Mouse (Mus musculus): ENCODE measurements at regions not wholly inside any gene's neighbourhood (a gene's known extent, or its start where the extent isn't known, plus 50 kb on each side); places are given as distances from the start of the nearest gene placed in this dataset.

- TF ChIP-seq FLI1 (IDR thresholded peaks at IDR 0.05; ENCODE audit: low read length), result no peak
- no peak for TF ChIP-seq GATA1 (IDR thresholded peaks at IDR 0.05; ENCODE audit: borderline replicate concordance, low read length)
Measured at GRCm38 (mm10) chr19:27633105-27633504, 203.5 kb upstream of the Pum3 start.

Measured in megakaryocyte, embryonic 14.5 days (primary cell).